Mouse (Mus musculus) stomach, embryonic 16.5 days (tissue): ENCODE results near the gene Hivep1. TPM values are rescaled to one million over a fixed set of nuclear protein-coding genes. Genes with fewer than 3 reads are reported as not detected.
A peak's percentile ranks its signal among the peaks of the same experiment; 100 is the strongest.

ENCODE experiments used
- ATAC-seq: fragments of 200-750 bp; cut with Nextera tagmentation; 2 replicates; pipeline ENCODE4 v1.8.0; 2017; ENCODE audit warnings: moderate number of reproducible peaks, moderate TSS enrichment; ENCODE audit not compliant: insufficient read depth, low FRiP score
- H3K27ac ChIP-seq: fragments of 300-500 bp; sonication (generic); 2 replicates; pipeline ENCODE4 v1.5.1; 2014; ENCODE audit warnings: low read length
- H3K27me3 ChIP-seq: fragments of 300-500 bp; sonication (generic); 2 replicates; pipeline ENCODE4 v1.6.1; 2014; ENCODE audit warnings: low read length, control low read depth, mixed read lengths; ENCODE audit not compliant: control insufficient read depth, insufficient read depth
- H3K36me3 ChIP-seq: fragments of 300-500 bp; sonication (generic); 2 replicates; pipeline ENCODE4 v1.6.1; 2014; ENCODE audit warnings: low read length; ENCODE audit not compliant: control insufficient read depth, insufficient read depth
- H3K4me1 ChIP-seq: fragments of 300-500 bp; sonication (generic); 2 replicates; pipeline ENCODE4 v1.6.1; 2014; ENCODE audit warnings: low read length, control low read depth, mixed read lengths; ENCODE audit not compliant: control insufficient read depth, insufficient read depth
- H3K4me2 ChIP-seq: fragments of 300-500 bp; sonication (generic); 2 replicates; pipeline ENCODE4 v1.6.1; 2014; ENCODE audit warnings: low read depth, low read length, mixed read lengths
- H3K4me3 ChIP-seq: fragments of 300-500 bp; sonication (generic); replicated peaks from 2 replicates; pipeline ENCODE4 v1.5.1; 2014; ENCODE audit warnings: mild to moderate bottlenecking, low read length
- H3K9ac ChIP-seq: fragments of 300-500 bp; sonication (generic); 2 replicates; pipeline ENCODE4 v1.6.1; 2014; ENCODE audit warnings: low read length
- H3K9me3 ChIP-seq: fragments of 300-500 bp; sonication (generic); replicated peaks from 2 replicates; pipeline ENCODE4 v1.6.1; 2016; ENCODE audit warnings: low read length, control low read depth; ENCODE audit not compliant: control insufficient read depth
- WGBS: fragments of 180-500 bp; shearing (Covaris S2); extraction: QIAGEN DNeasy Blood & Tissue Kit; methylation state at CpG from one replicate; pipeline ENCODE4 v1.1.7; 2014; 5-methylcytosine and 5-hydroxymethylcytosine counted together
- polyA plus RNA-seq: library from polyadenylated mRNA; unstranded; fragments of >200 nt; fragmentation: Nextera tagmentation; extraction: Ambion mirVana; gene quantifications from 2 replicates; pipeline ENCODE4 v1.2.1, GENCODE M21; 2015

The Hivep1 gene
- polyA plus RNA-seq = 5.3 and 7.0 TPM in 2 replicates

- H3K9ac ChIP-seq = peak within 1 kb of the TSS; percentile 91
- H3K4me2 ChIP-seq = peak within 1 kb of the TSS; percentile 90
- H3K9me3 ChIP-seq = no peaks in the 10 kb centered on the region
- H3K4me3 ChIP-seq = peak within 1 kb of the TSS; percentile 90
- H3K4me1 ChIP-seq = peaks cover 7% of the 10 kb centered on the region; the same call in 1 of the 2 replicates
- peak within 1 kb of the TSS; percentile 94 for H3K27ac ChIP-seq
- WGBS = 0% methylated on average over 60 of the region's 100 CpGs
- no peaks in the 10 kb centered on the region for H3K27me3 ChIP-seq
- no peaks in the 10 kb centered on the region for H3K36me3 ChIP-seq
- ATAC-seq = peak; percentile 9
These were observed at the start of gene Hivep1 for GRCm38 (mm10) chr13:42051961-42052695. Gene Hivep1 (plus strand): TSS chr13:42052021.

GRCm38 (mm10) chr13:42015484-42016045 is 36.3 kb upstream of the Hivep1 start:
- Histone ChIP-seq H3K36me3 (no peaks in the 10 kb centered on the region), H3K4me2 (no peak overlapping the region), H3K4me3 (no peak overlapping the region), H3K27ac (no peak overlapping the region), H3K4me1 (no peaks in the 10 kb centered on the region), H3K27me3 (no peaks in the 10 kb centered on the region), H3K9ac (no peak overlapping the region), H3K9me3 (no peaks in the 10 kb centered on the region)
- 76% methylated on average over 10 of the region's 10 CpGs for WGBS
- ATAC-seq = no peak

GRCm38 (mm10) chr13:42016218-42016617 is 35.6 kb upstream of the Hivep1 start:
- Histone ChIP-seq H3K36me3 (no peaks in the 10 kb centered on the region), H3K4me2 (no peak overlapping the region), H3K4me1 (no peaks in the 10 kb centered on the region), H3K4me3 (no peak overlapping the region), H3K9ac (no peak overlapping the region), H3K9me3 (no peaks in the 10 kb centered on the region), H3K27ac (no peak overlapping the region), H3K27me3 (no peaks in the 10 kb centered on the region)
- WGBS = 81% methylated on average over 5 of the region's 5 CpGs
- ATAC-seq = no peak

GRCm38 (mm10) chr13:42018356-42018755 is 33.5 kb upstream of the Hivep1 start:
- Histone ChIP-seq H3K9ac (no peak overlapping the region), H3K27ac (no peak overlapping the region), H3K36me3 (no peaks in the 10 kb centered on the region), H3K27me3 (no peaks in the 10 kb centered on the region), H3K4me1 (no peaks in the 10 kb centered on the region), H3K4me2 (no peak overlapping the region), H3K9me3 (no peaks in the 10 kb centered on the region), H3K4me3 (no peak overlapping the region)
- no peak for ATAC-seq
- WGBS = 76% methylated on average over 2 of the region's 2 CpGs

GRCm38 (mm10) chr13:42041203-42041602 is 10.6 kb upstream of the Hivep1 start:
- Histone ChIP-seq H3K27ac (no peak overlapping the region), H3K4me3 (no peak overlapping the region), H3K4me2 (no peak overlapping the region), H3K9ac (no peak overlapping the region), H3K27me3 (no peaks in the 10 kb centered on the region), H3K4me1 (no peaks in the 10 kb centered on the region), H3K9me3 (no peaks in the 10 kb centered on the region), H3K36me3 (no peaks in the 10 kb centered on the region)
- no peak for ATAC-seq
- WGBS = 24% methylated on average over 2 of the region's 2 CpGs

GRCm38 (mm10) chr13:42043431-42043830 is 8.4 kb upstream of the Hivep1 start:
- Histone ChIP-seq H3K4me2 (no peak overlapping the region), H3K9me3 (no peaks in the 10 kb centered on the region), H3K36me3 (no peaks in the 10 kb centered on the region), H3K9ac (no peak overlapping the region), H3K27ac (no peak overlapping the region), H3K27me3 (no peaks in the 10 kb centered on the region), H3K4me1 (no peaks in the 10 kb centered on the region), H3K4me3 (no peak overlapping the region)
- 81% methylated on average over 7 of the region's 7 CpGs for WGBS
- ATAC-seq = no peak

GRCm38 (mm10) chr13:42048991-42049773 is 2.6 kb upstream of the Hivep1 start:
- no peaks in the 10 kb centered on the region for H3K9me3 ChIP-seq
- H3K4me3 ChIP-seq = peak overlapping the region; percentile 69
- H3K9ac ChIP-seq = peak overlapping the region; percentile 86
- peak overlapping the region; percentile 90 for H3K27ac ChIP-seq
- no peaks in the 10 kb centered on the region for H3K27me3 ChIP-seq
- ATAC-seq = no peak
- peaks cover 7% of the 10 kb centered on the region; the same call in 1 of the 2 replicates for H3K4me1 ChIP-seq
- H3K36me3 ChIP-seq = no peaks in the 10 kb centered on the region
- 1% methylated on average over 47 of the region's 48 CpGs for WGBS
- peak overlapping the region; percentile 64 for H3K4me2 ChIP-seq

GRCm38 (mm10) chr13:42049774-42050125 is 2.1 kb upstream of the Hivep1 start:
- no peak for ATAC-seq
- Histone ChIP-seq H3K4me2 (peak overlapping the region; percentile 64), H3K9me3 (no peaks in the 10 kb centered on the region), H3K4me1 (peaks cover 7% of the 10 kb centered on the region; the same call in 1 of the 2 replicates), H3K27me3 (no peaks in the 10 kb centered on the region), H3K36me3 (no peaks in the 10 kb centered on the region), H3K9ac (peak overlapping the region; percentile 86), H3K4me3 (peak overlapping the region; percentile 69), H3K27ac (peak overlapping the region; percentile 90)
- WGBS = 2% methylated on average over 8 of the region's 8 CpGs

GRCm38 (mm10) chr13:42050160-42050559 is 1.7 kb upstream of the Hivep1 start:
- no peaks in the 10 kb centered on the region for H3K36me3 ChIP-seq
- H3K27me3 ChIP-seq = no peaks in the 10 kb centered on the region
- H3K9ac ChIP-seq = no peak overlapping the region
- 8% methylated on average over 3 of the region's 3 CpGs for WGBS
- H3K4me3 ChIP-seq = peak overlapping the region; percentile 69
- H3K27ac ChIP-seq = no peak overlapping the region; the same call in 1 of the 2 replicates
- ATAC-seq = no peak
- H3K4me1 ChIP-seq = peaks cover 7% of the 10 kb centered on the region; the same call in 1 of the 2 replicates
- peak overlapping the region; percentile 64 for H3K4me2 ChIP-seq
- no peaks in the 10 kb centered on the region for H3K9me3 ChIP-seq
